Mouse (Mus musculus) Patski (cell line): ENCODE measurements around the gene Cdca7. TPM values are rescaled to one million over a fixed set of nuclear protein-coding genes. Genes with fewer than 3 reads are reported as not detected.

Source experiments
- ATAC-seq: fragments of 100-300 bp; one replicate; pipeline ENCODE4 v1.8.0; 2021
- CTCF ChIA-PET: fragments of 350-600 bp; sonication (Branson Sonifier 250); formaldehyde crosslinking; loops from one replicate; lab custom pipeline; 2022; ENCODE audit warnings: inconsistent platforms; lab: Charles Lee
- POLR2A ChIA-PET: fragments of 350-600 bp; sonication (Branson Sonifier 250); formaldehyde crosslinking; loops from one replicate; lab custom pipeline; 2022; ENCODE audit warnings: antibody characterized with exemption, inconsistent platforms; lab: Charles Lee
- DNase-seq: peaks from one replicate; pipeline ENCODE4 v3.0.0-alpha.2; 2011; ENCODE audit warnings: low read depth, low spot score
- H3K27me3 ChIP-seq: fragments of 371-371 bp; one replicate; pipeline ENCODE4 v1.5.1; 2021
- CTCF ChIP-seq: fragments of 100-300 bp; IDR thresholded peaks from one replicate; pipeline ENCODE4 v1.5.1; 2021
- in situ Hi-C: fragments of 300-500 bp; cut with MboI; formaldehyde crosslinking; loops from 3 replicates; pipeline ENCODE4 v1.11.1; 2018; ENCODE audit warnings: low pct_unique_long_range_greater_than_20kb, mixed read lengths
- polyA plus RNA-seq: library from polyadenylated mRNA; unstranded; gene quantifications from one replicate; pipeline ENCODE4 v1.2.3, GENCODE M21; 2021

The Cdca7 gene
- polyA plus RNA-seq, 1 experiment from 2014 or later = 27.7 TPM

DNA sequence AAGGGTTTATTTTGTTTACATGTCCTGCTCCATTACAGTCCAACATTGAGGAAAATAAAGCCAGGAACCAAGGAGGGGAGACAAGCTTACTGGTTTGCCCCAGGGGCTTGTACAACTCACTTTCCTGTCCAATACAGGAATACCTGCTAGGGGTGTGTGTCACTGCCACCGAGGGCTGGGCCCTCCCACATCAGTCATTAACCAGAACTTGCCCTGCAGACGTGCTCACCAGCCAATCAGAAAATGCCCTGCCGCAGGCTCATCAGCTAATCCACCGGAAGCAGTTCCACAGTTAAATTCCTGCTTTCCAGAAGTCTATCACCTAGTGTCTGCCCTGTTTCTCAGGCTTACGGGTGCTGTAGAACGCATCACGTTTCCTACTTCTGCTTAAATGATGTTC, 15.7 kb downstream of the Cdca7 start:
- ChIA-PET CTCF (interaction anchor here (1.1 kb wide), 1 partner anchor 11 kb away, joined by 3 read pairs; no protein-coding TSS in a partner anchor), POLR2A (no interaction called here)
- in situ Hi-C loops = no loop called here
- ATAC-seq = no peak
- no peaks in the 10 kb centered on the region for H3K27me3 ChIP-seq
- DNase-seq = no peak
- no peak for TF ChIP-seq CTCF

DNA sequence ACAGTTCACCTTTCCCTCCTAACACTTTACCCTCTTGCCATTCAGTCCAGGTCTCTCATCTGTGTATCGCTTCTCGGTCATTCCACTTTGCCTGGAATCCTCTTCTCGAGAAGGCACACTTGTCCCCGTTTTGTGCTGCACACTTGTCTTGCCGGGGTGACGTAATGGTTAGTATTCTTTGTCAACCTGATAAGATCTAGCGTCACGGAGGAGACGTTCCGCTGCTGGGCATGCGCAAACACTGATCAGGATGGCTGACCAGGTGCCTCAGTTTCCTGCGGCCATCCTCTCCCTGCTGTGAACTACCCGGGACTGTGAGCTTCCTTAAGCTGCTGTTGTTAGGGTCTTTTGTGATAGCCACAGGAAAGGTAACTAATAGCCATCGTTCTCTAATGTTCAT, 17.1 kb downstream of the Cdca7 start:
- ATAC-seq = no peak
- no peaks in the 10 kb centered on the region for H3K27me3 ChIP-seq
- DNase-seq = no peak
- TF ChIP-seq CTCF = no peak
- CTCF ChIA-PET = no interaction called here
- POLR2A ChIA-PET = no interaction called here
- in situ Hi-C loops = no loop called here

DNA sequence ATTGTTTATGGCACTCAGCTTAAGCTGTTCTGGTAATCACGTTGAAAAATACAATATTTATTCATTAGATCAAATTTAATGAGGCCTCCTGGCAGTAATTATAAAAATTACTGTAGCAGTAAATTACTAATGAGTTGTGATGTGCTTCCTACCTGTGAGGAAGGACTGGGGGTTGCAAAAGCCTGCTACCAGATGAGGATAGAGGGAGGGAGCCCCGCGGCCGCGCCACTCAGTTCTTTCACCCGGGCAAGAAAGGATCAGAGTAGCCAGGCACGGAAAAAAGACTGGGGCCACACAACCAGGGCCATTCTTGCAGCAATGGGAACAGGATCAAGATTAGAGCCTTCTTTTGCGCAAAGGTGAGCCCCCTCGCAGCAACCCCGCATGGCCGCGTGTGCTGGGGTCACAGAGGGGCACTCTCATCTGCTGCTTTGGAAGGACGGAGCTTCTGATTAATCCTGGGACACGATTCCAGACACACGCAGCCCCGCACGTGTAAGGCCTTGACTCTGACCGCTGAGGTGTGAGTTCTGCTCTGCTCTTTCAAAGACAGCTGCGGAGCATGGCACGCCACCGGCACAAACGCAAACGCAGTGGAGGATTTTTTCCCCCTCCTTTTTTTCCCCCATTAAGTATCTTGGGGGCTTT, 23.2 kb downstream of the Cdca7 start:
- no peaks in the 10 kb centered on the region for H3K27me3 ChIP-seq
- ATAC-seq = no peak
- no peak for DNase-seq
- CTCF ChIA-PET = no interaction called here
- in situ Hi-C loops = no loop called here
- POLR2A ChIA-PET = interaction anchor here (0.8 kb wide), 1 partner anchor 78 kb away, joined by 3 read pairs; no protein-coding TSS in a partner anchor
- no peak for TF ChIP-seq CTCF

DNA sequence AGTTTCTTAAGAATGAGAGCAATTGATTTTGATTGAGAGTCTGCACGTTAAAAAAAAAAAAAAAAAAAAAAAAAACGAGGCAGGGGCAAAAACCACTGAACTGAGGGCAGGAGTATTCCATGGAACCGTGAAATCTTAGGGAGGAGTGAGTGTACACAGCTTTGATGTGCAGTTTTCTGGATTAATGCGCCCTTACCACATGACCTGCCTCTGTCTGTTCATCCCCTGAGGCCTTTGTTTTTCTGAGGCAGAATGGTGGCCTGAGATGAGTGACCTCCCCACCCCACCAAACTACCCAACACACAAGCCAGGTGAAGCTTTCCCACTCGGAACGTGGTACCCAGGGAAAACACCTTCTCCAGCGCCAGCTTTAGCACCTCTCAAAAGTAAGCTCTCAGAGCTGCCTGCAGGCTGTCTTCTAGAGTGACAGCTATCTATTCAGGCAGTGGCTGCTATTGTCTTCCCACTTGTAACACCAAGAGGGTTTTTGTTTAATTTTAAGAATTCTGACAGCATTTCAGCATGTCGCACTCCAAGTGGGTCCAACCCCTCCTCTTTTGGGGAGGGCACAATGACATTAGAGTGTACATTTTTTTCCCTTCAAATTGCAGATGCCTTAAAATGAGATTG, 23.9 kb downstream of the Cdca7 start:
- no peaks in the 10 kb centered on the region for H3K27me3 ChIP-seq
- in situ Hi-C loops = no loop called here

DNA sequence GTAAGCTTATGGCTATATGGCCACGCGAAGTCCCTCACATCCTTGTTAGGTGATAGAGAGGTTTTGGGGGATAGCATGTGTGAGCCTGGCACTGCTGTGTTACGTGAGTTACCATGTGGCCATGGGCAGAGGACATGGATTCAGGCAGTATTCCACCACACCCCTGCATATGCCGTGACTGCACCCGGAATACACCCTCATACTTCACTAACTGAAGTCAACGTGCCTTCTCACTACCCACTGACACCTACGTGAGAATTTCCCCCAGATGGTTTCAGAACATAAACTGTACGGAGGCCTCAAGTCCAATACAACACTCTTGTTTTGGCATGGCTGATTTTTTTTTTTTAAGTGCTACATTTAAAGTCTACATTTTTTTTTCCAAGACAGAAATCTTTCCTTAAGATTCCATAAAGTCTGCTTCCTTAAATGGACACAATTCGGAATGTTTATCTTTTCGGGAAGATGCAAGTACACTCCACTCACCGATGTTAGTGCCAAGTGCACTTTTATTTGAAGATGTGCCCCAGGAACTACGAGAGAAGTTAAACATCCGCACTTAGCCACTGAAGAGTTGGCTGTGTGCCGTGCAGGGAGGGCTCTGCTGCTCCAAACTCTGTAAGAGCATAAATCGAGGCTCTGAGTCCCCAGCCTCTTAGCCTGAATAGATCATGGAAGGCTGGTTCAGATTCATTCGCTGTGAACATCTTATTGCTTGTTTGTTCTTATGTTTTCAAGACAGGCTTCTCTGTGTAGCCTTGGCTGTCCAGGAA, 26.3 kb downstream of the Cdca7 start:
- ChIA-PET POLR2A (no interaction called here), CTCF (no interaction called here)
- DNase-seq (no peak), ATAC-seq (no peak)
- in situ Hi-C loops = no loop called here
- no peaks in the 10 kb centered on the region for H3K27me3 ChIP-seq
- TF ChIP-seq CTCF = no peak

More for the DNA sequence above, 23.9 kb downstream of the Cdca7 start:
- TF ChIP-seq CTCF = no peak
- ATAC-seq (no peak), DNase-seq (no peak)
- ChIA-PET CTCF (no interaction called here), POLR2A (interaction anchor here (0.8 kb wide), 1 partner anchor 78 kb away, joined by 3 read pairs; no protein-coding TSS in a partner anchor)

DNA sequence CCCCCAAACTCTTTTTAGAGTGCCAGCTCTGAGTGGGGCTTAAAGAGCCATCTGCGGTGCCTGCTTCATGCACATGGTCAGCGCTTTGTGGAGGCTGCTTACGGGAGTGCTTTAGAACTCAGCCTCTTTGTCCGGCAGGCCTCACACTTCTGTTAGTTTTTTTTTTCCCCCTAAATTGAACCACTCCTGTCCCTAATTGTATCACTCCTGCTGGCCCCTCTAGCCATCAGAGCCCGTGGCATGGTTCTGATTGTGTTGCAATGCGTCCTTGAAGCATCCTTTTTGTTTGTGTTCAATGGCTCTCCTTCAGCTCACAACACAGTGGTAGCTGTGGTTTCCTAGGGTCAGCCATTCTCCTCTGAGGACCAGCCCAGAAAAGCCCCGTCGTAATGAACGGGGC, 27.7 kb downstream of the Cdca7 start:
- no peak for DNase-seq
- POLR2A ChIA-PET = no interaction called here
- no peak for TF ChIP-seq CTCF
- H3K27me3 ChIP-seq = no peaks in the 10 kb centered on the region
- CTCF ChIA-PET = no interaction called here
- in situ Hi-C loops = no loop called here
- ATAC-seq = no peak

DNA sequence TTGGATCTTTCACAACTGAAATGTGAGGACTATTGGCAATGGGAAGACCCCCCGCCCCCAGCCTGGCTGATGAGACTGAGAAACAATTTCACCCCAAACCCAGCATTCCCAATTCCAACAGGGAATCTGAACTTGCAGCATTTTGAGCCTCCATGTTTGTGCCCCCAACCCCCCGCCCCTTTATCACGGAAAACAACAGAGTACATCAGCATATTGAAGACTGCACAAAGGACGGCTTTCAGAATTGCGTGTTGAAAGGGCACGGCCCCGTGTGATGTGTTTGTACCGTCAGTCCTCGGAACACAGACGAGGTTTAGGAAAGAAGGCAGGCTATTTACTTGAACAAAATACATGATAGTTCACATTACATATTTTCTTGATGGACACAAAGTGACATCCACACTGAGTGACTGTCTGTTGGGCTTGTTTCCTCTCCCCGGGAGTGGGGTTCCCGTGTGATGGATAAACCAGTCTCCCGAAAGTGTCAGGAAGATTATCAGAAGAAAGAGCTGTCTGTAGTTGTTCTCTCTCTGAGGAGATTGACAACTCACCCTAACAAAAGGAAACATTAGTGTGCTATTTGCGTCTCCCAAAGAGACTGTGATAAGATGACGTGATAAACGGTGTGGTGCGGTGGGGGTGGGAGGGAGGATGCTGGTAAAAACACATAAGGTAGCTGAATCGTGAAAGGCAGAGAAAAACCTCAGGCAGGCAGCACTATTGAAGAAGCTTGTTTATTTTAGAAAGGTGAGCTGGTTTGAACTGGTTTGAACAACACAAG, 32.1 kb downstream of the Cdca7 start:
- ATAC-seq = no peak
- ChIA-PET CTCF (interaction anchor here (1.1 kb wide), 1 partner anchor 301 kb away, joined by 3 read pairs; no protein-coding TSS in a partner anchor), POLR2A (no interaction called here)
- DNase-seq = no peak
- H3K27me3 ChIP-seq = no peaks in the 10 kb centered on the region
- in situ Hi-C loops = no loop called here
- no peak for TF ChIP-seq CTCF

DNA sequence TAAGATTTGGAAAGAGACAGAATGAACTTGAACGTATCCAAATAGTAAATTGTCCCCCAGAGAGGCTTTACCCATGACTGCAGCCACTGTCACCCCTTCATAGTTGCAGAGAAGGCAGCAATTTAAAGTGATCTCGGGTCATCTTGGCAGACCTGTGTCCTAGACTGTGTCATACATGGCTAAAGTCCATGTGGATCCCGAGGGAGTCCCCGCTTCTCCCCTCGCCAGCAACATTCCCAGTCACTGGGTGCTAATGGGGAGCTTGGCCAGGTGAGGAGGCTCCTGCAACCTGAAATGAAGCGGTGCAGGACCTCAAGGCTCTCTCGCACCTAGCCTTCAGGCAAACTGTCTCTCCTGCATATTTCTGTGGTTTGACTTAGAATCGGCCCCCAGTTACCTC, 32.9 kb downstream of the Cdca7 start:
- no peak for TF ChIP-seq CTCF
- in situ Hi-C loops = no loop called here
- ATAC-seq (no peak), DNase-seq (no peak)
- H3K27me3 ChIP-seq = no peaks in the 10 kb centered on the region
- CTCF ChIA-PET = no interaction called here
- POLR2A ChIA-PET = no interaction called here

DNA sequence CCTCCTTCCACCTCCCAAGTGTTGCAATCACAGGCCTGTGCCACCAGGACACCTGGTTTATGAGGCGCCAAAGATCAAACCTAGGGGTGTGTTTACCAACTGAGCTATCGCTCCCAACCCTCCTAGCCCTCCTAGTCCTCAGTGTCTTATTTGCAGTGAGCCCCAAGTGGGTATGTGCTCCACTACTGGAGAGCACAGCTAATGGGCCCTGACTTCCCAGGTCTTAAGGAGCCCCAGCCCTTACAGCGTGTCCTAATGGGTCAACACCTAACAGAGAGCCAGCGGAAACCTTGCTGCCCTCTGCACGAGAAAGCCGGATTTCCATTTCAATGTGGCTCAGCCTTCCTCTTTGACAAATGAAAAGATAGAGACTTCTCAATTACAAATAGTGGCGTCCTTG, 39.6 kb downstream of the Cdca7 start:
- POLR2A ChIA-PET = no interaction called here
- ATAC-seq (no peak), DNase-seq (no peak)
- peaks cover 18% of the 10 kb centered on the region for H3K27me3 ChIP-seq
- TF ChIP-seq CTCF = no peak
- in situ Hi-C loops = loop anchor here (5.0 kb wide), 2 partner anchors 552 to 767 kb away; no protein-coding TSS in a partner anchor
- CTCF ChIA-PET = interaction anchor here (1.1 to 1.5 kb wide), 3 partner anchors 9 to 763 kb away, joined by 3 read pairs; no protein-coding TSS in a partner anchor
